Mouse (Mus musculus) MEL (cell line): ENCODE data around the gene Lypd6b. TPM values are rescaled to one million over a fixed set of nuclear protein-coding genes. Genes with fewer than 3 reads are reported as not detected.

Experiments
- DNase-seq: peaks from one replicate; pipeline ENCODE4 v3.0.0; 2011; ENCODE audit warnings: low read depth, low spot score
- H3K27ac ChIP-seq: 2 replicates; pipeline ENCODE4 v1.5.1; 2012; ENCODE audit warnings: low read depth, mild to moderate bottlenecking, control low read depth, low read length, moderate library complexity; ENCODE audit not compliant: control insufficient read depth
- H3K27me3 ChIP-seq, 2 experiments: fragments of 150-350 bp in 1 of 2; sonication (generic) in 1 of 2; 2 replicates each; pipeline ENCODE4 v1.6.1; 2012; ENCODE audit warnings: low read length in 2 of 2, mild to moderate bottlenecking in 2 of 2, improper control_type of control experiment in 1 of 2, moderate library complexity in 1 of 2; ENCODE audit not compliant: insufficient read depth in 2 of 2, control insufficient read depth in 1 of 2
- H3K36me3 ChIP-seq, 2 experiments: 2 replicates each; pipeline ENCODE4 v1.6.1; 2012 to 2014; ENCODE audit warnings: low read length in 2 of 2, improper control_type of control experiment in 1 of 2, inconsistent platforms in 1 of 2, mild to moderate bottlenecking in 1 of 2; ENCODE audit not compliant: insufficient read depth in 2 of 2, control insufficient read depth in 1 of 2
- H3K4me1 ChIP-seq, 2 experiments: fragments of 150-350 bp in 1 of 2; sonication (generic) in 1 of 2; 2 replicates each; pipeline ENCODE4 v1.6.1; 2012; ENCODE audit warnings: low read length in 2 of 2, improper control_type of control experiment in 1 of 2, mild to moderate bottlenecking in 1 of 2; ENCODE audit not compliant: insufficient read depth in 2 of 2, control insufficient read depth in 1 of 2
- H3K4me3 ChIP-seq, 2 experiments: fragments of 150-350 bp in 1 of 2; sonication (generic) in 1 of 2; 2 replicates each; pipeline ENCODE4 v1.5.1; 2012; ENCODE audit warnings: low read depth in 2 of 2, low read length in 2 of 2, mild to moderate bottlenecking in 2 of 2, moderate library complexity in 2 of 2, control low read depth in 1 of 2, improper control_type of control experiment in 1 of 2; ENCODE audit not compliant: control insufficient read depth in 1 of 2, insufficient read depth in 1 of 2
- H3K79me2 ChIP-seq: 2 replicates; pipeline ENCODE4 v1.6.1; 2012; ENCODE audit warnings: mild to moderate bottlenecking, low read length, moderate library complexity; ENCODE audit not compliant: control insufficient read depth, poor library complexity, insufficient read depth
- H3K9ac ChIP-seq: 2 replicates; pipeline ENCODE4 v1.6.1; 2012; ENCODE audit warnings: low read depth, mild to moderate bottlenecking, control low read depth, low read length, moderate library complexity; ENCODE audit not compliant: control insufficient read depth, poor library complexity, severe bottlenecking
- H3K9me3 ChIP-seq: fragments of 150-350 bp; sonication (generic); replicated peaks from 2 replicates; pipeline ENCODE4 v1.6.1; 2012; ENCODE audit warnings: mild to moderate bottlenecking, low read length, improper control_type of control experiment, moderate library complexity; ENCODE audit not compliant: insufficient read depth
- CHD1 ChIP-seq: IDR thresholded peaks from 2 replicates; pipeline ENCODE4 v1.6.1; 2012; ENCODE audit warnings: low read depth, mild to moderate bottlenecking, inconsistent platforms, low read length, improper control_type of control experiment
- CHD2 ChIP-seq: IDR thresholded peaks from 2 replicates; pipeline ENCODE4 v1.6.1; 2011; ENCODE audit warnings: low read length, improper control_type of control experiment
- ELF1 ChIP-seq: IDR thresholded peaks from 2 replicates; pipeline ENCODE4 v1.6.1; 2014; ENCODE audit warnings: low read depth, mild to moderate bottlenecking, inconsistent platforms, low read length, improper control_type of control experiment, moderate library complexity
- EP300 ChIP-seq, 2 experiments: IDR thresholded peaks; 2 replicates each; pipeline ENCODE4 v1.6.1; 2011; ENCODE audit warnings: improper control_type of control experiment in 2 of 2, low read length in 2 of 2, low read depth in 1 of 2, mild to moderate bottlenecking in 1 of 2
- ETS1 ChIP-seq: IDR thresholded peaks from 2 replicates; pipeline ENCODE4 v1.6.1; 2012; ENCODE audit warnings: low read depth, mild to moderate bottlenecking, inconsistent platforms, low read length, improper control_type of control experiment, moderate library complexity
- GATA1 ChIP-seq: IDR thresholded peaks from 2 replicates; pipeline ENCODE4 v1.6.1; 2011; ENCODE audit warnings: low read depth, low read length, improper control_type of control experiment
- HCFC1 ChIP-seq: IDR thresholded peaks from 2 replicates; pipeline ENCODE4 v1.6.1; 2012; ENCODE audit warnings: low read depth, mild to moderate bottlenecking, inconsistent platforms, low read length, improper control_type of control experiment, moderate library complexity
- JUND ChIP-seq: IDR thresholded peaks from 2 replicates; pipeline ENCODE4 v1.6.1; 2011; ENCODE audit warnings: low read depth, mild to moderate bottlenecking, improper control_type of control experiment, low read length
- KAT2A ChIP-seq: conservative IDR thresholded peaks from 2 replicates; pipeline ENCODE4 v1.6.1; 2012; ENCODE audit warnings: low read depth, low read length, improper control_type of control experiment, inconsistent platforms
- MAX ChIP-seq: IDR thresholded peaks from 2 replicates; pipeline ENCODE4 v1.6.1; 2011; ENCODE audit warnings: low read length, improper control_type of control experiment
- MEF2A ChIP-seq: IDR thresholded peaks from 2 replicates; pipeline ENCODE4 v1.6.1; 2014; ENCODE audit warnings: low read depth, mild to moderate bottlenecking, inconsistent platforms, low read length, improper control_type of control experiment; ENCODE audit not compliant: poor library complexity, insufficient replicate concordance, severe bottlenecking; ENCODE audit errors: extremely low read depth
- MXI1 ChIP-seq: IDR thresholded peaks from 2 replicates; pipeline ENCODE4 v1.6.1; 2011; ENCODE audit warnings: mild to moderate bottlenecking, low read depth, low read length, improper control_type of control experiment
- MYB ChIP-seq: IDR thresholded peaks from 2 replicates; pipeline ENCODE4 v1.6.1; 2011; ENCODE audit warnings: mild to moderate bottlenecking, low read depth, low read length, improper control_type of control experiment
- MYC ChIP-seq: IDR thresholded peaks from 2 replicates; pipeline ENCODE4 v1.6.1; 2011; ENCODE audit warnings: low read depth, mild to moderate bottlenecking, low read length, improper control_type of control experiment, moderate library complexity
- NELFE ChIP-seq: IDR thresholded peaks from 2 replicates; pipeline ENCODE4 v1.6.1; 2011; ENCODE audit warnings: low read depth, low read length, improper control_type of control experiment
- NRF1 ChIP-seq: IDR thresholded peaks from 2 replicates; pipeline ENCODE4 v1.6.1; 2014; ENCODE audit warnings: low read depth, mild to moderate bottlenecking, inconsistent platforms, low read length, improper control_type of control experiment, moderate library complexity; ENCODE audit not compliant: poor library complexity, insufficient read depth, severe bottlenecking
- POLR2AphosphoS2 ChIP-seq: IDR thresholded peaks from 2 replicates; pipeline ENCODE4 v1.6.1; 2011; ENCODE audit warnings: low read length, improper control_type of control experiment
- POLR2AphosphoS5 ChIP-seq: IDR thresholded peaks from 2 replicates; pipeline ENCODE4 v1.6.1; 2012; ENCODE audit warnings: low read depth, borderline replicate concordance, mild to moderate bottlenecking, inconsistent platforms, low read length, moderate library complexity, mixed read lengths
- RAD21 ChIP-seq: IDR thresholded peaks from 2 replicates; pipeline ENCODE4 v1.6.1; 2011; ENCODE audit warnings: mild to moderate bottlenecking, low read depth, low read length, improper control_type of control experiment
- RCOR1 ChIP-seq: IDR thresholded peaks from 2 replicates; pipeline ENCODE4 v1.6.1; 2012; ENCODE audit warnings: low read depth, mild to moderate bottlenecking, inconsistent platforms, low read length, improper control_type of control experiment
- SIN3A ChIP-seq: IDR thresholded peaks from 2 replicates; pipeline ENCODE4 v1.6.1; 2012; ENCODE audit warnings: low read length, improper control_type of control experiment, inconsistent platforms
- TAL1 ChIP-seq: IDR thresholded peaks from 2 replicates; pipeline ENCODE4 v1.6.1; 2012; ENCODE audit warnings: mild to moderate bottlenecking, inconsistent platforms, low read length, moderate library complexity, mixed read lengths
- TBP ChIP-seq: IDR thresholded peaks from 2 replicates; pipeline ENCODE4 v1.8.0; 2011; ENCODE audit warnings: low read depth, low read length, improper control_type of control experiment
- TCF12 ChIP-seq: IDR thresholded peaks from 2 replicates; pipeline ENCODE4 v1.6.1; 2014; ENCODE audit warnings: low read depth, mild to moderate bottlenecking, inconsistent platforms, low read length, improper control_type of control experiment, moderate library complexity
- UBTF ChIP-seq: IDR thresholded peaks from 2 replicates; pipeline ENCODE4 v1.6.1; 2012; ENCODE audit warnings: low read depth, mild to moderate bottlenecking, inconsistent platforms, low read length, improper control_type of control experiment, moderate library complexity, borderline replicate concordance; ENCODE audit not compliant: insufficient read depth
- USF1 ChIP-seq: IDR thresholded peaks from 2 replicates; pipeline ENCODE4 v1.6.1; 2014; ENCODE audit warnings: low read depth, mild to moderate bottlenecking, inconsistent platforms, low read length, improper control_type of control experiment, moderate library complexity
- ZKSCAN1 ChIP-seq: IDR thresholded peaks from 2 replicates; pipeline ENCODE4 v1.6.1; 2012; ENCODE audit warnings: low read depth, mild to moderate bottlenecking, inconsistent platforms, low read length, improper control_type of control experiment, moderate library complexity
- ZNF384 ChIP-seq: IDR thresholded peaks from 2 replicates; pipeline ENCODE4 v1.6.1; 2012; ENCODE audit warnings: low read depth, mild to moderate bottlenecking, inconsistent platforms, low read length, improper control_type of control experiment
- polyA plus RNA-seq, 2 experiments: library from polyadenylated mRNA; stranded (reverse) in 1 of 2; unstranded in 1 of 2; fragments of >175 nt in 1 of 2; fragments of >200 nt in 1 of 2; gene quantifications; 2 replicates each; pipeline versions ENCODE4 v1.2.1 to v1.2.4; 2012; ENCODE audit warnings: low replicate concordance in 2 of 2, low read depth in 1 of 2; ENCODE audit not compliant: insufficient read length in 2 of 2, insufficient read depth in 1 of 2, missing spikeins in 1 of 2
- total RNA-seq: library from RNA; depleted of rRNA; stranded (reverse); fragments of 300-350 nt; gene quantifications from 2 replicates; pipeline ENCODE4 v1.2.3, GENCODE M21; 2012

Lypd6b gene
- total and polyA plus RNA-seq, 3 experiments: not detected

GRCm38 (mm10) chr2:49871012-49871411, 83.5 kb downstream of the Lypd6b start:
- Histone ChIP-seq H3K9ac (no peak overlapping the region), H3K27me3 (no peaks in the 10 kb centered on the region), H3K27ac (no peak overlapping the region), H3K36me3 (no peaks in the 10 kb centered on the region), H3K79me2 (no peaks in the 10 kb centered on the region)
- no peak for TF ChIP-seq RAD21
- TF ChIP-seq KAT2A: no peak
- TF ChIP-seq CHD2: no peak
- TF ChIP-seq TCF12: no peak
- TF ChIP-seq TAL1: no peak
- TF ChIP-seq ELF1: no peak
- no peak for TF ChIP-seq EP300 (IDR thresholded peaks at IDR 0.05; ENCODE audit: low read depth in 1 of 2, low read length in 2 of 2)
- TF ChIP-seq MAX: no peak
- no peak for TF ChIP-seq MXI1
- TF ChIP-seq ZNF384: no peak
- no peak for TF ChIP-seq ZKSCAN1
- no peak for TF ChIP-seq NRF1
- TF ChIP-seq HCFC1: no peak
- no peak for TF ChIP-seq USF1
- TF ChIP-seq, all 39 proteins: peak for 0
- DNase-seq: no peak
- no peaks in the 10 kb centered on the region; a peak in 1 of 4 replicates for H3K4me1 ChIP-seq
- H3K9me3 ChIP-seq: no peaks in the 10 kb centered on the region
- no peak overlapping the region for H3K4me3 ChIP-seq

DNA sequence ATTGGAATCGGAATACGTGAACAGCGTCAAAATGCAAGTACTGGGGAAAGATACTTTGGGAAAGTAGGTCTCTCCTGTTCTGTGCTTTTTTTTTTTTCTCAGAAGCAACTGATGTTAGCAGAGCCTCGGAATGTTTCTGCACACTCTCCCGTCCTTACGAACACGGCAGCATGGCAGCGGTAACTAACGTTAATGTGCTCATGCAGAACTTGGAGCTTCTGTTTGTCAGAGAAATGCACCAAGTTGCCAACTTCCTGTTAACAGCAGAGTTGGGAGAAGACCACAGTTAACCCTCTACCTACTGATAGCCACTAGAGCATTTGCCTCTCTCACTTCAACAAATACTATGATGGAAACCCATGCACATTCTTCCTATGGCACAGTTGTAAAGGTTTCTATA, 93.0 kb downstream of the Lypd6b start:
- Histone ChIP-seq H3K27me3 (no peaks in the 10 kb centered on the region), H3K36me3 (no peaks in the 10 kb centered on the region), H3K4me3 (no peak overlapping the region), H3K79me2 (no peaks in the 10 kb centered on the region), H3K27ac (no peak overlapping the region), H3K9me3 (no peaks in the 10 kb centered on the region), H3K9ac (no peak overlapping the region), H3K4me1 (no peaks in the 10 kb centered on the region)
- no peak for TF ChIP-seq POLR2AphosphoS2
- TF ChIP-seq GATA1: no peak
- no peak for TF ChIP-seq ETS1
- TF ChIP-seq TCF12: no peak
- no peak for TF ChIP-seq MYB
- no peak for TF ChIP-seq MXI1
- TF ChIP-seq USF1: no peak
- no peak for TF ChIP-seq POLR2AphosphoS5
- no peak for TF ChIP-seq MYC
- TF ChIP-seq EP300 (IDR thresholded peaks at IDR 0.05; ENCODE audit: low read depth in 1 of 2, low read length in 2 of 2): no peak
- TF ChIP-seq NELFE: no peak
- no peak for TF ChIP-seq MEF2A
- TF ChIP-seq TBP: no peak
- TF ChIP-seq MAX: no peak
- TF ChIP-seq CHD1: no peak
- TF ChIP-seq RCOR1: no peak
- TF ChIP-seq JUND: no peak
- no peak for TF ChIP-seq SIN3A
- no peak for TF ChIP-seq UBTF
- TF ChIP-seq CHD2: no peak
- no peak for DNase-seq
